8 mouse cellular contexts compared by ENCODE assay signal in genomic region chr6:112210238-112210950, GRCm38 (mm10).
A peak's percentile ranks its signal among the peaks of the same experiment; 100 is the strongest.
DNase-seq lines count a peak whose midpoint lies in the region; ATAC-seq lines count a peak whose summit lies in the region.

No protein-coding gene starts in this region.

- no peak overlapping the region for H3K4me2 ChIP-seq in forebrain, embryonic 13.5 days

- H3K9me3 ChIP-seq in forebrain, embryonic 13.5 days (replicated peaks) = no peaks in the 10 kb centered on the region
- no peaks in the 10 kb centered on the region for H3K9me3 ChIP-seq in midbrain, embryonic 10.5 days (replicated peaks)

- peaks cover 9% of the 10 kb centered on the region; the same call in 1 of the 2 replicates for H3K4me1 ChIP-seq in forebrain, embryonic 13.5 days
- H3K4me1 ChIP-seq in midbrain, embryonic 10.5 days = peaks cover 16% of the 10 kb centered on the region

- no peak overlapping the region for H3K4me3 ChIP-seq in forebrain, embryonic 13.5 days
- H3K4me3 ChIP-seq in midbrain, embryonic 10.5 days = no peak overlapping the region; the same call in 1 of the 2 replicates

- 42% methylated on average over 8 of the region's 8 CpGs for WGBS in forebrain, embryonic 13.5 days
- 52% methylated on average over 8 of the region's 8 CpGs for WGBS in midbrain, embryonic 10.5 days

- ATAC-seq in forebrain, embryonic 13.5 days = peak; percentile 86

- DNase-seq in right cerebral cortex, postnatal 10 days (ENCODE audit: low spot score in 2 of 2) = peak; percentile 66 to 86
- DNase-seq in right cerebral cortex, postnatal 25 days = no peak
- peak; percentile 53 for DNase-seq in heart, postnatal 25 days (ENCODE audit: low spot score)
- DNase-seq in kidney, postnatal 4 days = peak; percentile 74 to 82
- peak; percentile 52 for DNase-seq in midbrain, embryonic 10.5 days (ENCODE audit: low spot score)
- peak; percentile 43 to 65 for DNase-seq in urinary bladder, postnatal 36 days (ENCODE audit: low spot score in 2 of 2)
- DNase-seq in MN1 (ENCODE audit: low spot score) = no peak

- H3K9ac ChIP-seq in forebrain, embryonic 13.5 days = no peak overlapping the region

- intact Hi-C loops in heart, postnatal 25 days (cut with DNase I) = loop anchor here (5.0 to 10.0 kb wide), 4 partner anchors 62 to 804 kb away; partner anchors contain the start of gene Lmcd1

- no peaks in the 10 kb centered on the region for H3K27me3 ChIP-seq in forebrain, embryonic 13.5 days
- no peaks in the 10 kb centered on the region for H3K27me3 ChIP-seq in midbrain, embryonic 10.5 days (ENCODE audit: low read depth, poor library complexity, severe bottlenecking)

- no peaks in the 10 kb centered on the region for H3K36me3 ChIP-seq in forebrain, embryonic 13.5 days (ENCODE audit: poor library complexity, severe bottlenecking)
- no peaks in the 10 kb centered on the region for H3K36me3 ChIP-seq in midbrain, embryonic 10.5 days

- 0 out of 2 replicates have a peak overlapping the region, but pooled peaks have one; percentile 38 for H3K27ac ChIP-seq in forebrain, embryonic 13.5 days
- H3K27ac ChIP-seq in midbrain, embryonic 10.5 days (replicated peaks) = peak overlapping the region; percentile 80

Comparison
In these comparisons a context has a peak if more than half of its experiments do, and no peak if none do; other contexts are left out.
1. DNase-seq: peak in right cerebral cortex, postnatal 10 days (2 of 2), heart, postnatal 25 days (single experiment), kidney, postnatal 4 days (2 of 2), midbrain, embryonic 10.5 days (single experiment) and urinary bladder, postnatal 36 days (2 of 2); none in right cerebral cortex, postnatal 25 days (single experiment) and MN1 (single experiment).